Mouse (Mus musculus) neural tube, embryonic 12.5 days (tissue): ENCODE results near the gene Adar. TPM values are rescaled to one million over a fixed set of nuclear protein-coding genes. Genes with fewer than 3 reads are reported as not detected.
"Not testable (repeated sequence)": the region's sequence is repeated elsewhere in the genome, so short reads cannot be mapped to it uniquely, and the experiment has no call there.

ENCODE experiments used
- ATAC-seq: fragments of 200-750 bp; cut with Nextera tagmentation; 2 replicates; pipeline ENCODE4 v1.8.0; 2017; ENCODE audit warnings: low read depth, mild to moderate bottlenecking, moderate TSS enrichment, moderate library complexity; ENCODE audit not compliant: low FRiP score
- H3K27ac ChIP-seq: fragments of 300-500 bp; sonication (generic); 2 replicates; pipeline ENCODE4 v1.5.1; 2016
- H3K27me3 ChIP-seq: fragments of 300-500 bp; sonication (generic); replicated peaks from 2 replicates; pipeline ENCODE4 v1.6.1; 2016; ENCODE audit warnings: mild to moderate bottlenecking
- H3K36me3 ChIP-seq: fragments of 300-500 bp; sonication (generic); 2 replicates; pipeline ENCODE4 v1.6.1; 2016; ENCODE audit warnings: mild to moderate bottlenecking
- H3K4me1 ChIP-seq: fragments of 300-500 bp; sonication (generic); 2 replicates; pipeline ENCODE4 v1.6.1; 2016
- H3K4me2 ChIP-seq: fragments of 300-500 bp; sonication (generic); replicated peaks from 2 replicates; pipeline ENCODE4 v1.6.1; 2016; ENCODE audit warnings: mild to moderate bottlenecking
- H3K4me3 ChIP-seq: fragments of 300-500 bp; sonication (generic); 2 replicates; pipeline ENCODE4 v1.5.1; 2016
- H3K9ac ChIP-seq: fragments of 300-500 bp; sonication (generic); 2 replicates; pipeline ENCODE4 v1.6.1; 2016; ENCODE audit warnings: mild to moderate bottlenecking
- H3K9me3 ChIP-seq: fragments of 300-500 bp; sonication (generic); 2 replicates; pipeline ENCODE4 v1.6.1; 2016; ENCODE audit warnings: mild to moderate bottlenecking
- WGBS: fragments of 180-500 bp; shearing (Covaris S2); methylation state at CpG from one replicate; pipeline ENCODE4 v1.1.7; 2016; 5-methylcytosine and 5-hydroxymethylcytosine counted together
- polyA plus RNA-seq: library from polyadenylated mRNA; unstranded; fragments of >200 nt; fragmentation: Nextera tagmentation; extraction: Ambion mirVana; gene quantifications from 2 replicates; pipeline ENCODE4 v1.2.1, GENCODE M21; 2016

The Adar gene
- polyA plus RNA-seq, 1 experiment from 2014 or later, result 21.7 TPM

DNA sequence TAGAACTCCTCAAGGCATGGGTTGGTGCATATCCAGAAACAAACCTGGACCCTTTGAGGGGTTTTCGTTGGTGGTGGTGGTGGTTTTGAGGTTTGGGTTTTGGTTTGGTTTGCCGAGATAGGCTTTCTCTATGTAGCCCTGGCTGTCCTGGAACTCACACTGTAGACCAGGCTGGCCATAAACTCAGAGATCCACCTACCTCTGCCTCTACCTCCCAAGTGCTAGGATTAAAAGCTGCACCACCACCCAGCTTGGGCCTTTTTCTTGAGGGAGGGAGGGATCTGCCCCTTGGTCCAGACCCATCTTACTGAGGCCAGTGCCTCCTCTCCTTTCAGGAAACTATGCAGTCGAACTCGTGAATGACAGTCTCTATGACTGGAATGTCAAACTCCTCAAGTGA, 65.3 kb downstream of the Adar start:
- no peaks in the 10 kb centered on the region for H3K27me3 ChIP-seq
- no peak overlapping the region for H3K9ac ChIP-seq
- no peaks in the 10 kb centered on the region for H3K9me3 ChIP-seq
- H3K4me1 ChIP-seq, result peaks cover 8% of the 10 kb centered on the region
- no peak for ATAC-seq
- WGBS, result 93% methylated on average over 4 of the region's 4 CpGs
- H3K4me2 ChIP-seq, result no peak overlapping the region
- H3K27ac ChIP-seq, result no peak overlapping the region
- peaks cover 79% of the 10 kb centered on the region for H3K36me3 ChIP-seq
- H3K4me3 ChIP-seq, result no peak overlapping the region

DNA sequence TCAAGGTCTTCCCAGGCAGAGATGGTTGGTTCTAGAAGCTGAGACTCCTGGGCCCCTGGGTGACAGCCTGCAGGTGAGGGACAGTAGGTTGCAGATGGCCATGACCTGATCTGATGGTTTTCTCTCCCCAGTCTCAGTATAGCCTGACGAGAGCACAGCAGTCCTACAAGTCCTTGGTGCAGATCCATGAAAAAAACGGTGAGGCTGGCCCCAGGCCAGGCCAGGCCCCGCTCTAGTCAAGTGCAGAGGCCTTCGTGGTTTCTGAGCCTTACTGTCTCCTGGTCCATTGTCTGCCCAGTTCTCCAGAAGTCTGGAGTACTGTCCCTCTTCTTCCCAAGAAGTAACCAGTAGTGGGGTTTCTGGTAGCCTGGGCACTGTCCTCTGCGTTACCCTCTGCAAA, 66.8 kb downstream of the Adar start:
- H3K9me3 ChIP-seq, result no peaks in the 10 kb centered on the region
- ATAC-seq, result no peak
- H3K36me3 ChIP-seq, result peaks cover 69% of the 10 kb centered on the region
- H3K27me3 ChIP-seq, result no peaks in the 10 kb centered on the region
- WGBS, result 92% methylated on average over 5 of the region's 5 CpGs
- H3K4me2 ChIP-seq, result no peak overlapping the region
- H3K9ac ChIP-seq, result no peak overlapping the region
- H3K27ac ChIP-seq, result no peak overlapping the region
- H3K4me3 ChIP-seq, result no peak overlapping the region
- no peaks in the 10 kb centered on the region for H3K4me1 ChIP-seq

DNA sequence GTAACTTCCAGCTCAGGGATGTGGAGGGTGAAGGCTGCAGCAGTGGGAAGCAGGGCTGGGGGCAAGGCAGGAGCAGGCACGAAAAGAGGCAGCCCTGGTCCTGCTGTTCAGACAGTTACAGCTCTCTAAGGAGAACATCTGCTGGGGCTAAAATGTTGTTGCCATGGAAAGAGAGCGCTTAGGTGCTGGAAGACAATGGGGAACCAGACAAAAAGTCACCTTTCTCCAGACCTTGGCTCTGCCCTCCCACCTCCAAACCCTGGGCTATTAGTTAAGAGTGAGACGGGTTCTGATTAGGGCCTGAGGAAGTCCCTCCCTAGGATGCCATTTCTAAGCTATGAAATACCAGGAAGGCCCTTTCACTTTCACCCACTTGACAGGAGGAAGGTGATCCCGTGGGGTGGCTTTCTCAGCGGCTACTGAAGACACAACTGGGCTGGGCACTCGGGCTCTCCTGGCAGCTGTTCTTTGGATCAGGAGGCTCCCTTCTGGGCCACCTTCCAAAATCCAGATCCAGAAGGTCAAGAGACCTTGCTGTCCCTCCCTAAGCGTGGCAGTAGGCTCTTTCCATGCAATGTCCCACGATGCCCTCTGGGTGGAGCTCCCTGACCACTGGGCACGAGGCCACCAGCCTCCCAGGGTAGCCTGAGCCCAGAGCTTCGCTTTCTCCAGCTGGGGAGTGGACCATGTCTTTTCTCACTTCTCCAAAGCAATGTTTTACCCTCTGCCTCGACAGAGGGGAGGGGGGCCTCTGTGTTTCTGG, 70.3 kb downstream of the Adar start:
- H3K27ac ChIP-seq, result no peak overlapping the region
- no peak overlapping the region for H3K4me3 ChIP-seq
- no peaks in the 10 kb centered on the region for H3K9me3 ChIP-seq
- ATAC-seq, result no peak
- peaks cover 35% of the 10 kb centered on the region for H3K36me3 ChIP-seq
- H3K27me3 ChIP-seq, result no peaks in the 10 kb centered on the region
- 26% methylated on average over 11 of the region's 11 CpGs for WGBS
- H3K4me2 ChIP-seq, result no peak overlapping the region
- H3K4me1 ChIP-seq, result no peaks in the 10 kb centered on the region
- no peak overlapping the region for H3K9ac ChIP-seq

DNA sequence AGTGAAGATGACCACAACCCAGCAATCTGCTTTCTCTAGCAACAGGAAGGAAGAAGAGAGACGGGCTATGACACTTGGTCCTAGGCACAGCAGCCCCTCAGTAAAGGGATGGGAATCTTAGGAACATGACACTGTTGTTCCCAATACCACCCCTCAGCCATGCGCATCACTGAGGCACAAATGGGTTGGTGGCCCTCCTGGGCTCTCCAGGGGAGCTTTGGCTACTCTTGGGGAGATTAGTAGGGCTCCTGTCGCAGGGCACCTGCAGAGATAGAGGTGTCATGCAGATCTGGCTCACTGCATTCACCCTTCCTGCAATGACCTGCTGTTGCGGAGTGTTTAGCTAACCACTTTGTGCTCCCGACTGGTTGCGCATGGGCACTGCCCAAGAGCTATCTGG, 71.5 kb downstream of the Adar start:
- no peaks in the 10 kb centered on the region for H3K27me3 ChIP-seq
- no peak overlapping the region for H3K27ac ChIP-seq
- H3K9me3 ChIP-seq, result no peaks in the 10 kb centered on the region
- H3K36me3 ChIP-seq, result peaks cover 24% of the 10 kb centered on the region
- H3K4me2 ChIP-seq, result no peak overlapping the region
- H3K9ac ChIP-seq, result no peak overlapping the region
- ATAC-seq, result no peak
- 82% methylated on average over 6 of the region's 6 CpGs for WGBS
- H3K4me3 ChIP-seq, result no peak overlapping the region
- no peaks in the 10 kb centered on the region for H3K4me1 ChIP-seq

DNA sequence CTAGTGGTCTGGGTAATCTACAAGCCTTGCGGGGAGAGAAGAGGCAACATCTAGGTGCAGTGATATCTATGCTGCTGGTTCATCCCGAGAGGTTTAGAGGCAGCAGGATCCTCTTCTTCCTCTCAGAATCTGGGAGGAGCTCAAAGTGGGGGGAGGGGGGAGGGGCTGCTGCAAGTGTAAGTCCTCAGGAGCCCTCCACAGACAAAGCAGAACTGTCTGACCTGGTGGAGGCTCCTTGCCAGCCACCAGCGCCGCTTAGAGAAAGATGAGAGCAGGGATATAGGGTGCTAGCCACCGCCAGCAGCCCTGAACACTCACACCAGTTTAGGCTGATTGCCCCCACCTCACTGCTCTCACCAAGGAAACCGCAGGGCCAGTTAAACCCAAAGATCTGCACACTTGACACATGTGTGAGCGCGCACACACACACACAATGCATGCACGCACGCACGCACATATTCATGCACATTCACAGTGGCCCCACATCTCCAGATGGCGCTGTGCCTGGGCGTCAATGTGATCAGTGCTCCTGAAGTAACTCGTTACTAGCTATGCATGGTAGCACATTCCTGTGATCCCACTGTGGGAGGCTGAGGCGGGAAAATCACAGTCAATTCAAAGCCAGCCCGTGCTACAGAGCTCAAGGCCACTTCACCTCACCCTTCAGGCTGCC, 74.0 kb downstream of the Adar start:
- no peaks in the 10 kb centered on the region for H3K4me1 ChIP-seq
- H3K9me3 ChIP-seq, result no peaks in the 10 kb centered on the region
- no peak overlapping the region for H3K27ac ChIP-seq
- H3K4me3 ChIP-seq, result no peak overlapping the region
- H3K9ac ChIP-seq, result no peak overlapping the region
- WGBS, result 78% methylated on average over 16 of the region's 16 CpGs
- no peak overlapping the region for H3K4me2 ChIP-seq
- ATAC-seq, result no peak
- H3K27me3 ChIP-seq, result no peaks in the 10 kb centered on the region
- H3K36me3 ChIP-seq, result no peaks in the 10 kb centered on the region

DNA sequence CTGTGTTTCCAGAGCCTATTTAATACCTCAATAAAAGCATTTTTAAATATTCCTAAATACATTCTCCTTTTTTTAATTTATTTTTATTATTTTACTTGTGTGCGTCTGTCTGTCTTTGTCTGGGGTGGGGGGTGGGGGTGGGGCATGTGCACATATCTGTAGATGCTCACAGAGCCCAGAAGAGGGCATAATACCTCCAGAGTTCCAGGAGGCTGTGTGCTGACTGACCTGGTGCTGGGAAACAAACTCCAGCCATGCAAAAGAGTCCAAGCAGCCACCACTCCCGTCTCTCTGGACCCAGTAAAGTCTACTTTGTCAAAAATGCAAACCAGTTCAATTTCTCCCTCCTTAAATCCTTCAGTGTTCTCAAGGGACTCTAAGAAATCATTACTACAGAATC, 79.8 kb downstream of the Adar start:
- H3K9me3 ChIP-seq, result no peaks in the 10 kb centered on the region
- H3K4me2 ChIP-seq, result no peak overlapping the region
- H3K9ac ChIP-seq, result no peak overlapping the region
- H3K4me3 ChIP-seq, result no peak overlapping the region
- H3K27ac ChIP-seq, result no peak overlapping the region
- ATAC-seq, result no peak
- H3K27me3 ChIP-seq, result no peaks in the 10 kb centered on the region
- 53% methylated on average over 2 of the region's 2 CpGs for whole genome bisulfite sequencing
- H3K36me3 ChIP-seq, result no peaks in the 10 kb centered on the region
- H3K4me1 ChIP-seq, result peaks cover 3% of the 10 kb centered on the region

DNA sequence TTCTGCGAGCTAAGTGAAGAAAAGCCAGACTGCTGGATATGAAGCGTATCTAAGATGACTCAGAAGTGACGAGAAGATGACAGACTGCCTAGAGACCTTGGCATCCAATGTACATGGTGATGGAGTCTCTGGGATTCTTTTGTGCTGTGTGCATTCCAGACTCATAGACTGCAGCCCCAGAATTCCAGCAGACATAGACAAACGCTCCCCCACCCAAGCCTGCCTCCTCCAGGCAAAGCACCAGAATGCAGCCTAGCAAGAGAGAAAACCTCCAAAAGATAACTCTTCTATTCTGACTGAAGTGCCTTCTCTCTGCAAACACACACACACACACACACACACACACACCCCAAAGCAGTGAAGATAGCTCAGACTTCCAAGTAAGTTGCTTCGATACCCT, 80.9 kb downstream of the Adar start:
- ATAC-seq, result no peak
- no peaks in the 10 kb centered on the region for H3K27me3 ChIP-seq
- no peak overlapping the region for H3K4me3 ChIP-seq
- H3K27ac ChIP-seq, result no peak overlapping the region
- H3K4me2 ChIP-seq, result no peak overlapping the region
- no peaks in the 10 kb centered on the region for H3K9me3 ChIP-seq
- H3K4me1 ChIP-seq, result peaks cover 5% of the 10 kb centered on the region
- 82% methylated on average over 5 of the region's 5 CpGs for WGBS
- no peaks in the 10 kb centered on the region for H3K36me3 ChIP-seq
- H3K9ac ChIP-seq, result no peak overlapping the region

DNA sequence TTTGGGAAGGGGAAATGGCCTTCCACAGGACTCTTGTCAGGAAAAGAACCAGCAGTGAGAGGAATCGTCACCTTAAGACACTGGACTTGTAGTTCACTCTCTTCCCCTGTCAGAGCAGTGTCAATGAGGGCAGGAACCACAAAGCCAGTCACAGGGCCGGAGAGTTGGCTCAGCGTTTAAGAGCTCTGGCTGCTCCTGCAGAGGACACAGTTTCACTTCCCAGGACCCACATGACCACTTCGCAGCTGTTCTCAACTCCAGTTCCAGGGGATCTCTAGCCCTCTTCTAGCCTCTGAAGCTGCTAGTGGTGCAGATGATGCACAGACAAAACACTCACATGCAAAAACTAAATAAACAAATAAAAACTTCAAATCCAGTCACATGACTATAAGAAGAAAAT, 81.5 kb downstream of the Adar start:
- ATAC-seq, result no peak
- H3K36me3 ChIP-seq, result no peaks in the 10 kb centered on the region

DNA sequence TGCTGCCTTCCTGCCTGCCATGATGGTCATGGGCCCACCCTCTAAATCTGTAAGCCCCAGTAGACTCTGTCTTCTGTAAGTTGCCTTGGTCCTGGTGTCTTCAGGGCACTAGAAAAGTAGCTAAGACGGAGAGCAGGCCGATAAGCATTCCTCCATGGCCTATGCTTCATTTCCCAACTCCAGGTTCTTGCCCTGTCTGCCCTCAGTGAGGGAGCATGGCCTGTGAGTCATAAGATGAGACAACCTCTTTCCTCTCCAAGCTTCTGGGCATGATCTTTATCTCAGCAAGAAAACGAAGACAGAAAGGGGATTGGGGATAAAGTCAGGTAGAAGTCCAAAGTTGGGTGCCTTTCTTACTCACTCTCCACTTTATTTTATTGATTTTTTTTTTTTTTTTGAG, 83.7 kb downstream of the Adar start:
- Histone ChIP-seq H3K27ac (no peak overlapping the region), H3K27me3 (no peaks in the 10 kb centered on the region), H3K4me1 (peaks cover 5% of the 10 kb centered on the region), H3K9me3 (no peaks in the 10 kb centered on the region), H3K4me3 (no peak overlapping the region), H3K9ac (no peak overlapping the region), H3K36me3 (no peaks in the 10 kb centered on the region), H3K4me2 (no peak overlapping the region)
- WGBS, result 88% methylated on average over 3 of the region's 3 CpGs
- ATAC-seq, result no peak

More for the DNA sequence above, 81.5 kb downstream of the Adar start:
- Histone ChIP-seq H3K27me3 (no peaks in the 10 kb centered on the region), H3K4me3 (no peak overlapping the region), H3K4me2 (no peak overlapping the region), H3K9me3 (no peaks in the 10 kb centered on the region), H3K27ac (no peak overlapping the region), H3K9ac (no peak overlapping the region), H3K4me1 (peaks cover 5% of the 10 kb centered on the region)
- 68% methylated on average over 4 of the region's 4 CpGs for WGBS

DNA sequence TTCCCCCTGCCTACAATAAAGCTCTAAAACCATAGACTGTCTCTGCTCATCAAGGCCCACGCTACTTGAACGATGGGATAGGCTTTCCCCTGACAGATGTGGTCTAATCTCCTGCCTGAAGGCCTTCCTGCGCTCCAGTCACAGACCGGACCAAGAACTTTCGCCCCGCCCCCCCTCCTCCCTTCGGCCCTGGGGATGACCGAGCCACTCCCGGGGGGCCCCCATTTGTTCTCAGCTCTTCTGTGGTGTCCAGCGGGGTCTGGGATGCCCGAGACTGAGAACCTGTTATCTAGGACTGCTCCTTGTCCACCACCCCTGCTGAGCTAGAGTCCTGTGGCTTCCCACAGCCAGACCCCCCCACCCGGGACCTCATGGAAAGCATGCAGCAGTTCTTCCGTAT, 84.7 kb downstream of the Adar start:
- ATAC-seq, result no peak
- Histone ChIP-seq H3K9ac (no peak overlapping the region), H3K9me3 (no peaks in the 10 kb centered on the region), H3K4me2 (peak overlapping the region; percentile 44), H3K36me3 (no peaks in the 10 kb centered on the region), H3K4me1 (peaks cover 5% of the 10 kb centered on the region), H3K27me3 (no peaks in the 10 kb centered on the region), H3K4me3 (no peak overlapping the region), H3K27ac (no peak overlapping the region)
- 6% methylated on average over 13 of the region's 13 CpGs for WGBS

DNA sequence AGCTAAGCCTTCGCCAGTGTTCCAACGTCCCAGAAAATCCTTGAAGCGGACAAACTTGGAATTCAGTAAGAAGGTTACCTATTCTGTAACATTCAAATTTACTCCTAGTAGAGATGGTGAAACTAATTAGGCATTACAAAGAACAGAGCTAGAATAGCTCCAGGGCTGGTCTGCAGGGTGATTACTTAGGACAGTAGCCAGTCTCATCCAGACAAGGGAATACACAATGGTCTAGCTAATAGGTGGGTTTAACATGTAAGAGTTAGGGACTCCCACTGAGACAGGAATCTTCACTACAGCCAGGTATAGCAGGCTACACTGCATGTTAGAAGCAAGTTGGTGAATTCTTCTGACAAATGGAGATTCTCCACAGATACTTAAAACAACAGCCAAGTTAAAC, 85.3 kb downstream of the Adar start:
- 42% methylated on average over 3 of the region's 3 CpGs for WGBS
- H3K27ac ChIP-seq, H3K36me3 ChIP-seq, ATAC-seq, H3K9ac ChIP-seq, H3K27me3 ChIP-seq, H3K4me3 ChIP-seq, H3K4me2 ChIP-seq, H3K4me1 ChIP-seq, H3K9me3 ChIP-seq: not testable (repeated sequence)

DNA sequence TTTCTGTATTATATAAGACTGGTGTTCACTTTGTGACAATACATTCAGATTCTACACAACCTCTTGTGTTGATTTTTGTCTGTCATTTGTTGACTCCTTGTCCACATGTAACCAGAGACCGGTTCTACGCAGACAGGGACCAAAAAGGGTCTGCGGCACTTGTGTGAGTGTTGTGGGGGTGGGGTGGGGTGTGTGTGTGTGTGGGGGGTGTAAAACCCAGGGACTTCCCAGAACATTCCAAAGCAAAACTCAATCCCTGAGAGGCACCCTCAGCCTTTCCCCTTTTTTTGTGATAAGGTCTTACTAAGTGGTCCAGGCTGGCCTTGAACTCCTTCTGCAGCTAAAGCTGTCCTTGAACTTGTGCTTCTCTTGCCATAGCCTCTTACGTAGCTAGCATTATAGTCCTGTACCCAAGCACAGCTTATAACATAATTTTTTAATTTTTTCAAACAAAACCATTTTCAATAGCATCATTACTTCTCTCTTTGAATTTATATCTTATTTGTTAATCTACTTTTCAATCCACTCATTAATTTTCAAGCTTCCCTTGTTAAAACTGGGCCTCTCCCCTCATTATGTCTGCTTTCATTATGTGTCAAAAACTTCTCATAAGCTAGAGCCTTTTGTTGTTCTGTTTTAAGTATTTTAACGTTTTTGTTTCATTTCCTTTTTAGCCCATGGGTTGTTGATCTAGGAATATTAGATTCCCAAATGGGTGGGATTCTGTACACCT, 86.1 kb downstream of the Adar start:
- Histone ChIP-seq H3K4me2 (no peak overlapping the region), H3K36me3 (no peaks in the 10 kb centered on the region), H3K27ac (no peak overlapping the region), H3K4me3 (no peak overlapping the region), H3K27me3 (no peaks in the 10 kb centered on the region), H3K9ac (no peak overlapping the region), H3K9me3 (no peaks in the 10 kb centered on the region), H3K4me1 (peaks cover 5% of the 10 kb centered on the region)
- ATAC-seq, result no peak
- WGBS, result 71% methylated on average over 5 of the region's 5 CpGs
